Mouse (Mus musculus) neural tube, embryonic 10.5 days (tissue): ENCODE measurements around the gene Ddah2.

Source experiments
- DNase-seq: peaks from one replicate; pipeline ENCODE4 v3.0.0-alpha.2; 2017; ENCODE audit warnings: low spot score; ENCODE audit errors: extremely low spot score

Ddah2 gene

GRCm38 (mm10) chr17:35103221-35103690 is 44.4 kb downstream of the Ddah2 start:
- DNase-seq: no peak

DNA sequence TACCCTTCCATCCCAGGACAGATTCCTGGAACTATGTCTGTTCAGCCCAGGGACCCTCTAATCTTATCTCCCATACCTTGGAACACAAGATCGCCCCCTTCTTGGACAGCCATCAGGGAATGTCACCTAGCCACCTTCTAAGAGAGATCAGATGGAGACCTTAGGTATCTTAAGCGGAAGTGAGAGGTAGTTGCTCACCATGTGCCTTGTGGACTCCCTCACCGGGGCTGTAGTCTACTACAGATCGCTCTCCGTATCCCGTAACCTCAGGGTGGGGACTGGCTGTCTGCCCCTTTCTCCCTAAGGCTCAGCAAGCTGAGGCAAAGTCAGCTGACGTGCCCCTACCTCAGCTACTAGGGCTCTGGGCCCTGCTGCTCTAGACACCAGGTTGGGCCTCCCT is 45.2 kb downstream of the Ddah2 start:
- DNase-seq: no peak

GRCm38 (mm10) chr17:35104754-35105153 is 45.9 kb downstream of the Ddah2 start:
- no peak for DNase-seq

DNA sequence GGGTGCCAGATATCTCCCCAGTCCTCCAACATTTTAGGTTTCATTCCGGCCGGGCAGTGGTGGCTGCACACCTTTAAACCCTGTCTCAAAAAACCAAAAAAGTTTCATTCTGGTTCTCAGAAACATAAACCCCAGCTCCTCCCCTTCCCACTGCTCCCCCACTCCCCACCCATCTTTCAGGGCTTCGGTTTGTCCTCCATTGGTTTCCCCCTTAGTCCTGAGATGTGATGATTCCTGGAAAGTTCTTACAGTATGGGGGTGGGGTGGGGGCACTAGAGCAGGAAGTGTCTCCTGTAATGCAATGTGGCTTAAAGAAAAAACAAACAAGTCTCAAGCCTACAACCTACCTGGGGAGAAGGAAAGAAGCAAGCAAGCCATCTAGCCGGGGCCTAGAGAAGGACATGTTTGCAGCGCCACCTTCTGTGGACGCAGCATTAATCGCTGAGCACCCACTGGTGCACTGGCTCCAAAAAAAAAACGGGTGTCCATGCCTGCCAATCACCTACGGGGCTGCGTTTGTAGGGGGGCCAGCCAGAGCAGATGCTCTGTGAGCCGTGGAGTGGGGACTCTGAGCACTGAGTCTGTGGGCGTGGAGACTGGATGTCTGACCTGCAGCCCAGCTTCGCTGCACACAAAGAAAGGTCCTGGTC is 47.0 kb downstream of the Ddah2 start:
- no peak for DNase-seq

DNA sequence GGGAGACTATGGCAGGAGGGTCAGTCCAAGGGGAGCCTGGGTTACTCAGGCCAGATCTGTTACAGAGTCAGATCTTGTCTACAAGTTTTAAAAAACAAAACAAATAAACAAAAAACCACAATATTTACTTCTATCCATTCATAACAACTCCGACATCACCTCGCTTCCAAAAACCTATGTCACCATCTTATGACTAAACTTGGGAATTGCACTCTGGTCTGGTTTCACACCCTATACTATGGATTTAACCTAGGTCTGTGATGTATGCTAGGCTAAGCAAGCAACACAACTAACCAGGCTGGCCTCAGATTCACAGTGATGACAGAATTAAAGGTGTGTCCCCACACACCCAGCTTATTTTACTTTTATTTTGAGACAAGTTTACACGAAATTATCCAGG is 47.7 kb downstream of the Ddah2 start:
- DNase-seq: no peak

- DNase-seq: no peak
Measured at GRCm38 (mm10) chr17:35108097-35108496, 49.3 kb downstream of the Ddah2 start, which contains the start of gene Ly6g5c. Ly6g5c (plus strand) TSS chr17:35108279.
